Mouse (Mus musculus) limb, embryonic 13.5 days (tissue): ENCODE measurements around the gene Cers3. TPM values are rescaled to one million over a fixed set of nuclear protein-coding genes. Genes with fewer than 3 reads are reported as not detected.

ENCODE experiments used
- ATAC-seq: fragments of 200-750 bp; cut with Nextera tagmentation; 2 replicates; pipeline ENCODE4 v1.8.0; 2017; ENCODE audit warnings: low read depth, moderate number of reproducible peaks, moderate TSS enrichment; ENCODE audit not compliant: low FRiP score
- H3K27ac ChIP-seq: fragments of 300-500 bp; sonication (generic); 2 replicates; pipeline ENCODE4 v1.5.1; 2015; ENCODE audit warnings: inconsistent platforms, mild to moderate bottlenecking, moderate library complexity
- H3K27me3 ChIP-seq: fragments of 300-500 bp; sonication (generic); 2 replicates; pipeline ENCODE4 v1.6.1; 2015; ENCODE audit warnings: mild to moderate bottlenecking, inconsistent platforms
- H3K36me3 ChIP-seq: fragments of 300-500 bp; sonication (generic); 2 replicates; pipeline ENCODE4 v1.6.1; 2015; ENCODE audit warnings: inconsistent platforms, mild to moderate bottlenecking, moderate library complexity
- H3K4me1 ChIP-seq: fragments of 300-500 bp; sonication (generic); 2 replicates; pipeline ENCODE4 v1.6.1; 2015; ENCODE audit warnings: inconsistent platforms
- H3K4me2 ChIP-seq: fragments of 300-500 bp; sonication (generic); replicated peaks from 2 replicates; pipeline ENCODE4 v1.6.1; 2015; ENCODE audit warnings: inconsistent platforms, mild to moderate bottlenecking, moderate library complexity
- H3K4me3 ChIP-seq: fragments of 300-500 bp; sonication (generic); 2 replicates; pipeline ENCODE4 v1.5.1; 2015; ENCODE audit warnings: moderate library complexity, mild to moderate bottlenecking, inconsistent platforms
- H3K9ac ChIP-seq: fragments of 300-500 bp; sonication (generic); 2 replicates; pipeline ENCODE4 v1.6.1; 2015; ENCODE audit warnings: mild to moderate bottlenecking, inconsistent platforms
- H3K9me3 ChIP-seq: fragments of 300-500 bp; sonication (generic); 2 replicates; pipeline ENCODE4 v1.6.1; 2016; ENCODE audit warnings: inconsistent platforms
- WGBS: fragments of 180-500 bp; shearing (Covaris S2); methylation state at CpG from one replicate; pipeline ENCODE4 v1.1.7; 2015; 5-methylcytosine and 5-hydroxymethylcytosine counted together
- polyA plus RNA-seq: library from polyadenylated mRNA; unstranded; fragments of >200 nt; fragmentation: Nextera tagmentation; extraction: Ambion mirVana; gene quantifications from 2 replicates; pipeline ENCODE4 v1.2.1, GENCODE M21; 2015

Cers3 gene
- polyA plus RNA-seq, 1 experiment from 2014 or later = 4.9 TPM

- Histone ChIP-seq H3K4me2 (no peak overlapping the region), H3K27me3 (no peaks in the 10 kb centered on the region), H3K4me3 (no peak overlapping the region), H3K9me3 (no peaks in the 10 kb centered on the region), H3K36me3 (peaks cover 7% of the 10 kb centered on the region; the same call in 1 of the 2 replicates), H3K4me1 (peaks cover 53% of the 10 kb centered on the region), H3K9ac (no peak overlapping the region), H3K27ac (no peak overlapping the region)
- ATAC-seq = no peak
- WGBS = 72% methylated on average over 6 of the region's 6 CpGs
Measured at GRCm38 (mm10) chr7:66846582-66846981, 103.3 kb downstream of the Cers3 start.

GRCm38 (mm10) chr7:66847299-66847698 lies 104.0 kb downstream of the Cers3 start:
- no peak overlapping the region for H3K4me2 ChIP-seq
- no peaks in the 10 kb centered on the region for H3K27me3 ChIP-seq
- no peaks in the 10 kb centered on the region for H3K9me3 ChIP-seq
- no peak overlapping the region for H3K9ac ChIP-seq
- ATAC-seq = no peak
- 87% methylated on average over 9 of the region's 9 CpGs for WGBS
- H3K36me3 ChIP-seq = peaks cover 12% of the 10 kb centered on the region
- no peak overlapping the region for H3K4me3 ChIP-seq
- peaks cover 46% of the 10 kb centered on the region for H3K4me1 ChIP-seq
- no peak overlapping the region for H3K27ac ChIP-seq

GRCm38 (mm10) chr7:66849316-66849715 lies 106.0 kb downstream of the Cers3 start:
- peaks cover 24% of the 10 kb centered on the region for H3K36me3 ChIP-seq
- no peaks in the 10 kb centered on the region for H3K27me3 ChIP-seq
- WGBS = 91% methylated on average over 6 of the region's 6 CpGs

GRCm38 (mm10) chr7:66852164-66852563 lies 108.9 kb downstream of the Cers3 start:
- Histone ChIP-seq H3K4me1 (peaks cover 9% of the 10 kb centered on the region; the same call in 1 of the 2 replicates), H3K27ac (no peak overlapping the region), H3K4me2 (no peak overlapping the region), H3K9ac (no peak overlapping the region), H3K36me3 (peaks cover 35% of the 10 kb centered on the region), H3K27me3 (no peaks in the 10 kb centered on the region), H3K9me3 (no peaks in the 10 kb centered on the region), H3K4me3 (no peak overlapping the region)
- no peak for ATAC-seq
- WGBS = 45% methylated on average over 3 of the region's 3 CpGs

More at GRCm38 (mm10) chr7:66849316-66849715, 106.0 kb downstream of the Cers3 start:
- Histone ChIP-seq H3K4me1 (peaks cover 29% of the 10 kb centered on the region; the same call in 1 of the 2 replicates), H3K4me3 (no peak overlapping the region), H3K4me2 (no peak overlapping the region), H3K9me3 (no peaks in the 10 kb centered on the region), H3K9ac (no peak overlapping the region), H3K27ac (no peak overlapping the region)
- no peak for ATAC-seq

- Histone ChIP-seq H3K4me3 (no peak overlapping the region), H3K4me2 (no peak overlapping the region), H3K36me3 (peaks cover 20% of the 10 kb centered on the region), H3K9me3 (no peaks in the 10 kb centered on the region), H3K27ac (no peak overlapping the region), H3K4me1 (peaks cover 21% of the 10 kb centered on the region), H3K9ac (no peak overlapping the region), H3K27me3 (no peaks in the 10 kb centered on the region)
- WGBS = 77% methylated on average over 1 of the region's 1 CpGs
- ATAC-seq = no peak
Measured at GRCm38 (mm10) chr7:66857610-66858009, 114.3 kb downstream of the Cers3 start.

- peak; percentile 76; the same call in 1 of the 2 replicates for ATAC-seq
- Histone ChIP-seq H3K27me3 (no peaks in the 10 kb centered on the region), H3K4me3 (no peak overlapping the region), H3K36me3 (peaks cover 15% of the 10 kb centered on the region), H3K27ac (peak overlapping the region; percentile 58; the same call in 1 of the 2 replicates), H3K4me1 (peaks cover 21% of the 10 kb centered on the region), H3K9ac (no peak overlapping the region), H3K9me3 (no peaks in the 10 kb centered on the region), H3K4me2 (peak overlapping the region; percentile 7; the same call in 1 of the 2 replicates)
- WGBS = 34% methylated on average over 12 of the region's 12 CpGs
Measured at GRCm38 (mm10) chr7:66858247-66859075, 115.2 kb downstream of the Cers3 start.

- Histone ChIP-seq H3K4me3 (no peak overlapping the region), H3K27me3 (no peaks in the 10 kb centered on the region), H3K4me2 (no peak overlapping the region), H3K9ac (no peak overlapping the region), H3K27ac (no peak overlapping the region), H3K4me1 (peaks cover 21% of the 10 kb centered on the region), H3K9me3 (no peaks in the 10 kb centered on the region), H3K36me3 (peaks cover 13% of the 10 kb centered on the region)
- WGBS = 86% methylated on average over 5 of the region's 5 CpGs
- no peak for ATAC-seq
Measured at GRCm38 (mm10) chr7:66859220-66859619, 115.9 kb downstream of the Cers3 start.

- peak overlapping the region; percentile 21; the same call in 1 of the 2 replicates for H3K4me2 ChIP-seq
- WGBS = 71% methylated on average over 19 of the region's 19 CpGs
Measured at GRCm38 (mm10) chr7:66866944-66867718, 123.8 kb downstream of the Cers3 start.

GRCm38 (mm10) chr7:66867719-66868501 lies 124.6 kb downstream of the Cers3 start:
- WGBS = 37% methylated on average over 13 of the region's 13 CpGs
- H3K9ac ChIP-seq = no peak overlapping the region
- H3K27me3 ChIP-seq = no peaks in the 10 kb centered on the region
- H3K9me3 ChIP-seq = no peaks in the 10 kb centered on the region
- peaks cover 9% of the 10 kb centered on the region for H3K36me3 ChIP-seq
- H3K4me1 ChIP-seq = peaks cover 47% of the 10 kb centered on the region
- H3K4me2 ChIP-seq = peak overlapping the region; percentile 21; the same call in 1 of the 2 replicates
- ATAC-seq = peak; percentile 66
- no peak overlapping the region for H3K4me3 ChIP-seq
- peak overlapping the region; percentile 87 for H3K27ac ChIP-seq

More at GRCm38 (mm10) chr7:66866944-66867718, 123.8 kb downstream of the Cers3 start:
- Histone ChIP-seq H3K9ac (no peak overlapping the region), H3K27me3 (no peaks in the 10 kb centered on the region), H3K27ac (peak overlapping the region; percentile 87), H3K4me1 (peaks cover 43% of the 10 kb centered on the region), H3K4me3 (no peak overlapping the region), H3K36me3 (peaks cover 9% of the 10 kb centered on the region), H3K9me3 (no peaks in the 10 kb centered on the region)
- no peak for ATAC-seq

GRCm38 (mm10) chr7:66871520-66871919 lies 128.2 kb downstream of the Cers3 start:
- H3K4me2 ChIP-seq = no peak overlapping the region
- peak; percentile 22; the same call in 1 of the 2 replicates for ATAC-seq

GRCm38 (mm10) chr7:66871940-66872511 lies 128.7 kb downstream of the Cers3 start:
- Histone ChIP-seq H3K9ac (no peak overlapping the region), H3K36me3 (peaks cover 4% of the 10 kb centered on the region; the same call in 1 of the 2 replicates), H3K27me3 (no peaks in the 10 kb centered on the region), H3K4me2 (no peak overlapping the region), H3K9me3 (no peaks in the 10 kb centered on the region), H3K27ac (peak overlapping the region; percentile 55; the same call in 1 of the 2 replicates), H3K4me3 (no peak overlapping the region), H3K4me1 (peaks cover 42% of the 10 kb centered on the region)
- WGBS = 68% methylated on average over 14 of the region's 14 CpGs
- peak; percentile 25; the same call in 1 of the 2 replicates for ATAC-seq

More at GRCm38 (mm10) chr7:66871520-66871919, 128.2 kb downstream of the Cers3 start:
- WGBS = 49% methylated on average over 7 of the region's 7 CpGs
- H3K4me1 ChIP-seq = peaks cover 47% of the 10 kb centered on the region
- H3K27me3 ChIP-seq = no peaks in the 10 kb centered on the region
- 0 out of 2 replicates have a peak overlapping the region, but pooled peaks have one; percentile 33 for H3K27ac ChIP-seq
- H3K4me3 ChIP-seq = no peak overlapping the region
- H3K9me3 ChIP-seq = no peaks in the 10 kb centered on the region
- no peak overlapping the region for H3K9ac ChIP-seq
- H3K36me3 ChIP-seq = peaks cover 4% of the 10 kb centered on the region; the same call in 1 of the 2 replicates
